Mouse (Mus musculus) left cerebral cortex, postnatal 14 days (tissue): ENCODE measurements around the gene Olfr1428. TPM values are rescaled to one million over a fixed set of nuclear protein-coding genes. Genes with fewer than 3 reads are reported as not detected.
"Not testable (repeated sequence)": the region's sequence is repeated elsewhere in the genome, so short reads cannot be mapped to it uniquely, and the experiment has no call there.

Experiments
- DNase-seq, 2 experiments: peaks; one replicate each; pipeline ENCODE4 v3.0.0; 2021 to 2022; ENCODE audit warnings: low spot score in 2 of 2, mixed read lengths in 1 of 2
- intact Hi-C: fragments of 180-260 bp; cut with DNase I; formaldehyde crosslinking; loops from one replicate; pipeline ENCODE4 v1.15.1; 2025
- long read RNA-seq, 2 experiments: library from polyadenylated mRNA; stranded (forward); transcript quantifications; one replicate each; pipeline ENCODE4 v2.0.0; 2021
- total RNA-seq, 2 experiments: library from RNA; stranded (reverse); gene quantifications; 2 replicates each; pipeline ENCODE4 v1.2.3; 2021

Gene Olfr1428
- not detected for total RNA-seq
- long read RNA-seq, experiment 1, result 0 reads
- long read RNA-seq, experiment 2, result 0 reads

GRCm38 (mm10) chr19:12115797-12116196 lies at the start of gene Olfr1428:
Olfr1428 (minus strand) TSS chr19:12115897.
- intact Hi-C loops, result no loop called here
- DNase-seq, result no peak

GRCm38 (mm10) chr19:12145452-12145851 lies 29.8 kb upstream of the Olfr1428 start:
- DNase-seq, result peak; percentile 18 to 43
- intact Hi-C loops, result loop anchor here (10.0 kb wide), 1 partner anchor 229 kb away; no protein-coding TSS in a partner anchor

GRCm38 (mm10) chr19:12143356-12143755 lies 27.7 kb upstream of the Olfr1428 start:
- peak; percentile 52 to 61 for DNase-seq
- intact Hi-C loops, result loop anchor here (2.0 to 10.0 kb wide), 2 partner anchors 149 to 231 kb away; no protein-coding TSS in a partner anchor

- intact Hi-C loops, result loop anchor here (5.0 to 10.0 kb wide), 2 partner anchors 363 to 461 kb away; partner anchors contain the start of gene Gm4952
- peak; percentile 52 to 59 for DNase-seq
Observed at GRCm38 (mm10) chr19:12134289-12134688, 18.6 kb upstream of the Olfr1428 start.

- intact Hi-C loops, result no loop called here
- DNase-seq, result no peak
Observed at GRCm38 (mm10) chr19:12123103-12123502, 7.4 kb upstream of the Olfr1428 start, which contains the start of gene Olfr76. Olfr76 (minus strand) TSS chr19:12123203.

- intact Hi-C loops, result no loop called here
- no peak for DNase-seq
Observed at GRCm38 (mm10) chr19:12116464-12116863, 767 bp upstream of the Olfr1428 start.

- intact Hi-C loops, result no loop called here
Observed at GRCm38 (mm10) chr19:12113807-12114206, 1.9 kb downstream of the Olfr1428 start.

GRCm38 (mm10) chr19:12104541-12104940 lies 11.2 kb downstream of the Olfr1428 start:
- peak in 1 of 2 experiments; percentile 10 for DNase-seq
- intact Hi-C loops, result no loop called here

More at GRCm38 (mm10) chr19:12113807-12114206, 1.9 kb downstream of the Olfr1428 start:
- no peak for DNase-seq

- intact Hi-C loops, result no loop called here
- no peak for DNase-seq
Observed at GRCm38 (mm10) chr19:12103234-12103633, 12.5 kb downstream of the Olfr1428 start, which contains the start of gene Olfr1427. Olfr1427 (minus strand) TSS chr19:12103334.

- DNase-seq, result no peak
- intact Hi-C loops, result no loop called here
Observed at GRCm38 (mm10) chr19:12091913-12092312, 23.8 kb downstream of the Olfr1428 start, which contains the start of gene Olfr1426. Olfr1426 (minus strand) TSS chr19:12092013.

- intact Hi-C loops, DNase-seq: not testable (repeated sequence)
Observed at GRCm38 (mm10) chr19:12077631-12078030, 38.1 kb downstream of the Olfr1428 start, which contains the start of gene Olfr1425. Olfr1425 (minus strand) TSS chr19:12077731.

GRCm38 (mm10) chr19:12069546-12069945 lies 46.2 kb downstream of the Olfr1428 start:
- intact Hi-C loops, DNase-seq: not testable (repeated sequence)

- DNase-seq, intact Hi-C loops: not testable (repeated sequence)
Observed at GRCm38 (mm10) chr19:12067806-12068205, 47.9 kb downstream of the Olfr1428 start.

GRCm38 (mm10) chr19:12062582-12062981 lies 53.1 kb downstream of the Olfr1428 start, which contains the start of gene Olfr1424:
Olfr1424 (minus strand) TSS chr19:12062682.
- DNase-seq, intact Hi-C loops: not testable (repeated sequence)

Other genes with a start within 250 kb of the Olfr1428 start
- not detected for gene Olfr1419, start 240.8 kb downstream of the Olfr1428 start, total RNA-seq
- gene Olfr1420, start 229.3 kb downstream of the Olfr1428 start, total RNA-seq, result not detected
- gene Patl1, start 203.5 kb downstream of the Olfr1428 start, total RNA-seq, result 10 to 100 TPM; 17.7 to 19.8 TPM
- gene Osbp, start 150.0 kb downstream of the Olfr1428 start, total RNA-seq, result 10 to 100 TPM; 57.0 to 60.3 TPM
- not detected for gene Olfr1423, start 74.6 kb downstream of the Olfr1428 start, total RNA-seq
- not detected for gene Olfr1424, start 53.2 kb downstream of the Olfr1428 start, total RNA-seq
- gene Olfr1425, start 38.2 kb downstream of the Olfr1428 start, total RNA-seq, result not detected
- gene Olfr1426, start 23.9 kb downstream of the Olfr1428 start, total RNA-seq, result not detected
- not detected for gene Olfr1427, start 12.6 kb downstream of the Olfr1428 start, total RNA-seq
- not detected for gene Olfr76, start 7.3 kb upstream of the Olfr1428 start, total RNA-seq
- not detected for gene Olfr1555-ps1, start 54.2 kb upstream of the Olfr1428 start, total RNA-seq
- gene Olfr1431, start 84.7 kb upstream of the Olfr1428 start, total RNA-seq, result not detected
- gene Olfr1432, start 116.7 kb upstream of the Olfr1428 start, total RNA-seq, result not detected
- not detected for gene Olfr262, start 125.8 kb upstream of the Olfr1428 start, total RNA-seq
- not detected for gene Olfr235, start 145.1 kb upstream of the Olfr1428 start, total RNA-seq
- gene Olfr1434, start 164.0 kb upstream of the Olfr1428 start, total RNA-seq, result not detected
- gene Olfr1436, start 183.2 kb upstream of the Olfr1428 start, total RNA-seq, result not detected
- not detected for gene Olfr1437, start 209.2 kb upstream of the Olfr1428 start, total RNA-seq
- not detected for gene Olfr1438-ps1, start 220.0 kb upstream of the Olfr1428 start, total RNA-seq